In the genomic region with DNA sequence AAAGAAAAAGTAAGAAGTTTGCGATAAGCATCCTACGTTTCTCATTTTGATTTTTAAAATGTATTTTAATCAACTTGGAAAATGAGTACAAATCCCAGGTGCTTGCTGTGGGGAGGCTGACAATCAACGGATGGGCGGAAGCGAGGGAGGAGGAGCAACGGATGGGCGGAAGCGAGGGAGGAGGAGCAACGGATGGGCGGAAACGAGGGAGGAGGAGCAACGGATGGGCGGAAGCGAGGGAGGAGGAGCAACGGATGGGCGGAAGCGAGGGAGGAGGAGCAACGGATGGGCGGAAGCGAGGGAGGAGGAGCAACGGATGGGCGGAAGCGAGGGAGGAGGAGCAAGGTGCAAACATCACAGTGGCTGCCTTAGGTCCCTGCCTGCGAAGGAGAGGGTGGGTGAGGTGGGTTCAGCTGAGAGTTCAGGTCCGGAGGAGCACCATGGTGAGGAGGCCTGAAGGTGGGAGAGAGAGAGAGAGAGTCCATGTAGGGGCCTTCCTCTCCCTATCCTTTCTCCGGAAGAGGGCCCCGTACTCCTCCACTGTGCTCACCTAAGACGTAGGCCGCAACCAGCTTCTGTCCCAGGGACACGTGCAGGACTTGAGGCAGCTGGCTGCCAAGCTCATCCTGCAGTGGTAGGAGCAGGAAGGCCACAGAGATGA, we compare ENCODE assay signal across 8 mouse cellular contexts. TPM values are rescaled to one million over a fixed set of nuclear protein-coding genes. Genes with fewer than 3 reads are reported as not detected.
A peak's percentile ranks its signal among the peaks of the same experiment; 100 is the strongest.
DNase-seq lines count a peak whose midpoint lies in the region; ATAC-seq and TF ChIP-seq lines count a peak whose summit lies in the region.

No protein-coding gene starts in this region.

- WGBS in kidney, postnatal 0 days = 29% methylated on average over 29 of the region's 30 CpGs
- 24% methylated on average over 28 of the region's 30 CpGs for WGBS in embryonic facial prominence, embryonic 12.5 days
- 35% methylated on average over 29 of the region's 30 CpGs for WGBS in limb, embryonic 15.5 days
- WGBS in neural tube, embryonic 14.5 days = 34% methylated on average over 24 of the region's 30 CpGs

- H3K4me1 ChIP-seq in kidney, postnatal 0 days (replicated peaks; ENCODE audit: insufficient read depth, low read length) = peaks cover 6% of the 10 kb centered on the region; the same call in 1 of the 2 replicates
- peaks cover 12% of the 10 kb centered on the region for H3K4me1 ChIP-seq in embryonic facial prominence, embryonic 12.5 days
- H3K4me1 ChIP-seq in limb, embryonic 15.5 days = peaks cover 14% of the 10 kb centered on the region
- H3K4me1 ChIP-seq in neural tube, embryonic 14.5 days (ENCODE audit: control insufficient read depth, insufficient read depth, low read length) = peaks cover 10% of the 10 kb centered on the region; the same call in 1 of the 2 replicates

- H3K9me3 ChIP-seq in kidney, postnatal 0 days (replicated peaks; ENCODE audit: low read length) = no peaks in the 10 kb centered on the region
- H3K9me3 ChIP-seq in embryonic facial prominence, embryonic 12.5 days = no peaks in the 10 kb centered on the region
- no peaks in the 10 kb centered on the region for H3K9me3 ChIP-seq in limb, embryonic 15.5 days
- H3K9me3 ChIP-seq in neural tube, embryonic 14.5 days (ENCODE audit: control insufficient read depth, low read length) = no peaks in the 10 kb centered on the region

- H3K27me3 ChIP-seq in kidney, postnatal 0 days (ENCODE audit: insufficient read depth, low read length) = no peaks in the 10 kb centered on the region
- H3K27me3 ChIP-seq in embryonic facial prominence, embryonic 12.5 days = no peaks in the 10 kb centered on the region
- no peaks in the 10 kb centered on the region for H3K27me3 ChIP-seq in limb, embryonic 15.5 days
- no peaks in the 10 kb centered on the region for H3K27me3 ChIP-seq in neural tube, embryonic 14.5 days (ENCODE audit: control insufficient read depth, insufficient read depth, low read length)

- ATAC-seq in kidney, postnatal 0 days (replicated peaks; ENCODE audit: low FRiP score, low read depth) = no peak
- no peak for ATAC-seq in embryonic facial prominence, embryonic 12.5 days (ENCODE audit: insufficient number of reproducible peaks, insufficient read depth, low FRiP score, low TSS enrichment)
- ATAC-seq in limb, embryonic 15.5 days (ENCODE audit: insufficient number of reproducible peaks, low FRiP score, low TSS enrichment, low read depth) = no peak
- ATAC-seq in neural tube, embryonic 14.5 days (ENCODE audit: low read depth) = no peak

- peak; percentile 45 for DNase-seq in kidney, postnatal 0 days (ENCODE audit: low spot score)
- no peak for DNase-seq in kidney, postnatal 14 days
- no peak for DNase-seq in cerebellum, postnatal 36 days
- no peak for DNase-seq in cerebellum, postnatal 14 days
- no peak for DNase-seq in left cerebral cortex, adult 9 months (ENCODE audit: low spot score in 2 of 2)

- H3K36me3 ChIP-seq in kidney, postnatal 0 days (ENCODE audit: insufficient read depth, low read length) = no peaks in the 10 kb centered on the region
- H3K36me3 ChIP-seq in embryonic facial prominence, embryonic 12.5 days = peaks cover 9% of the 10 kb centered on the region
- peaks cover 12% of the 10 kb centered on the region for H3K36me3 ChIP-seq in limb, embryonic 15.5 days
- H3K36me3 ChIP-seq in neural tube, embryonic 14.5 days (ENCODE audit: control insufficient read depth, insufficient read depth, low read length) = no peaks in the 10 kb centered on the region

- H3K27ac ChIP-seq in kidney, postnatal 0 days = peak overlapping the region; percentile 14; the same call in 1 of the 2 replicates
- no peak overlapping the region for H3K27ac ChIP-seq in embryonic facial prominence, embryonic 12.5 days
- no peak overlapping the region for H3K27ac ChIP-seq in limb, embryonic 15.5 days
- no peak overlapping the region for H3K27ac ChIP-seq in neural tube, embryonic 14.5 days (ENCODE audit: low read depth, low read length)

- no peak overlapping the region for H3K9ac ChIP-seq in kidney, postnatal 0 days (ENCODE audit: low read depth, low read length)
- H3K9ac ChIP-seq in embryonic facial prominence, embryonic 12.5 days = no peak overlapping the region
- no peak overlapping the region for H3K9ac ChIP-seq in limb, embryonic 15.5 days
- H3K9ac ChIP-seq in neural tube, embryonic 14.5 days (replicated peaks; ENCODE audit: low read depth, low read length) = no peak overlapping the region

- H3K4me2 ChIP-seq in kidney, postnatal 0 days (ENCODE audit: low read length) = peak overlapping the region; percentile 31; the same call in 1 of the 2 replicates
- peak overlapping the region; percentile 16; the same call in 1 of the 2 replicates for H3K4me2 ChIP-seq in embryonic facial prominence, embryonic 12.5 days (replicated peaks)
- H3K4me2 ChIP-seq in limb, embryonic 15.5 days = 0 out of 2 replicates have a peak overlapping the region, but pooled peaks have one; percentile 20
- H3K4me2 ChIP-seq in neural tube, embryonic 14.5 days (ENCODE audit: low read depth, low read length) = peak overlapping the region; percentile 26; the same call in 1 of the 2 replicates

- H3K4me3 ChIP-seq in kidney, postnatal 0 days (replicated peaks; ENCODE audit: low read depth, low read length) = no peak overlapping the region
- H3K4me3 ChIP-seq in embryonic facial prominence, embryonic 12.5 days = no peak overlapping the region
- peak overlapping the region; percentile 7; the same call in 1 of the 2 replicates for H3K4me3 ChIP-seq in limb, embryonic 15.5 days
- H3K4me3 ChIP-seq in neural tube, embryonic 14.5 days (ENCODE audit: low read depth, low read length) = no peak overlapping the region

- TF ChIP-seq CTCF in kidney, postnatal 0 days (IDR thresholded peaks at IDR 0.05; ENCODE audit: low read depth) = no peak

RNA-seq across cellular contexts. Expression of gene Mospd3, which starts 4.1 kb away (rescaled TPM):
- 37.8 and 39.3 TPM in 2 replicates for polyA plus RNA-seq in kidney, postnatal 0 days (2015; fragmentation: Nextera tagmentation; extraction: Ambion mirVana)
- polyA plus RNA-seq in embryonic facial prominence, embryonic 12.5 days (2016; fragmentation: Nextera tagmentation; extraction: Ambion mirVana) = 28.4 and 28.7 TPM in 2 replicates
- polyA plus RNA-seq in limb, embryonic 15.5 days (2015; fragmentation: Nextera tagmentation; extraction: Ambion mirVana) = 40.6 and 41.8 TPM in 2 replicates
- 80.5 and 90.7 TPM in 2 replicates for polyA plus RNA-seq in neural tube, embryonic 14.5 days (2014; fragmentation: Nextera tagmentation; extraction: Ambion mirVana)

RNA-seq across cellular contexts. Expression of gene Pcolce, which starts 16.9 kb away (rescaled TPM):
- 120 and 136 TPM in 2 replicates for polyA plus RNA-seq in kidney, postnatal 0 days (2015; fragmentation: Nextera tagmentation; extraction: Ambion mirVana)
- 124 and 128 TPM in 2 replicates for polyA plus RNA-seq in embryonic facial prominence, embryonic 12.5 days (2016; fragmentation: Nextera tagmentation; extraction: Ambion mirVana)
- 303 and 362 TPM in 2 replicates for polyA plus RNA-seq in limb, embryonic 15.5 days (2015; fragmentation: Nextera tagmentation; extraction: Ambion mirVana)
- polyA plus RNA-seq in neural tube, embryonic 14.5 days (2014; fragmentation: Nextera tagmentation; extraction: Ambion mirVana) = 2.4 and 59.1 TPM in 2 replicates

RNA-seq across cellular contexts. Expression of gene Tfr2, which starts 27.1 kb away (rescaled TPM):
- 0.13 TPM in 2 replicates for polyA plus RNA-seq in kidney, postnatal 0 days (2015; fragmentation: Nextera tagmentation; extraction: Ambion mirVana)
- polyA plus RNA-seq in embryonic facial prominence, embryonic 12.5 days (2016; fragmentation: Nextera tagmentation; extraction: Ambion mirVana) = 0.95 and 1.3 TPM in 2 replicates
- polyA plus RNA-seq in limb, embryonic 15.5 days (2015; fragmentation: Nextera tagmentation; extraction: Ambion mirVana) = 1.4 and 1.6 TPM in 2 replicates
- 4.9 and 5.8 TPM in 2 replicates for polyA plus RNA-seq in neural tube, embryonic 14.5 days (2014; fragmentation: Nextera tagmentation; extraction: Ambion mirVana)

RNA-seq across cellular contexts. Expression of gene Fbxo24, which starts 32.1 kb away (rescaled TPM):
- polyA plus RNA-seq in kidney, postnatal 0 days (2015; fragmentation: Nextera tagmentation; extraction: Ambion mirVana) = 0.14 and 0.17 TPM in 2 replicates
- polyA plus RNA-seq in embryonic facial prominence, embryonic 12.5 days (2016; fragmentation: Nextera tagmentation; extraction: Ambion mirVana) = 0.22 and 0.36 TPM in 2 replicates
- 0.09 TPM in 1 of 2 replicates, not detected in the other for polyA plus RNA-seq in limb, embryonic 15.5 days (2015; fragmentation: Nextera tagmentation; extraction: Ambion mirVana)
- 0.19 TPM in 1 of 2 replicates, not detected in the other for polyA plus RNA-seq in neural tube, embryonic 14.5 days (2014; fragmentation: Nextera tagmentation; extraction: Ambion mirVana)

RNA-seq across cellular contexts. Expression of gene Lrch4, which starts 32.2 kb away (rescaled TPM):
- polyA plus RNA-seq in kidney, postnatal 0 days (2015; fragmentation: Nextera tagmentation; extraction: Ambion mirVana) = 42.6 and 42.9 TPM in 2 replicates
- 30.8 and 34.0 TPM in 2 replicates for polyA plus RNA-seq in embryonic facial prominence, embryonic 12.5 days (2016; fragmentation: Nextera tagmentation; extraction: Ambion mirVana)
- polyA plus RNA-seq in limb, embryonic 15.5 days (2015; fragmentation: Nextera tagmentation; extraction: Ambion mirVana) = 32.8 and 34.1 TPM in 2 replicates
- 16.0 and 18.4 TPM in 2 replicates for polyA plus RNA-seq in neural tube, embryonic 14.5 days (2014; fragmentation: Nextera tagmentation; extraction: Ambion mirVana)
